Mouse (Mus musculus) right cerebral cortex, postnatal 10 days (tissue): ENCODE results near the gene Cdca4.
A peak's percentile ranks its signal among the peaks of the same experiment; 100 is the strongest.

Experiments used
- DNase-seq, 2 experiments: peaks; one replicate each; pipeline ENCODE4 v3.0.0; 2021; ENCODE audit warnings: low spot score in 2 of 2

The Cdca4 gene

DNA sequence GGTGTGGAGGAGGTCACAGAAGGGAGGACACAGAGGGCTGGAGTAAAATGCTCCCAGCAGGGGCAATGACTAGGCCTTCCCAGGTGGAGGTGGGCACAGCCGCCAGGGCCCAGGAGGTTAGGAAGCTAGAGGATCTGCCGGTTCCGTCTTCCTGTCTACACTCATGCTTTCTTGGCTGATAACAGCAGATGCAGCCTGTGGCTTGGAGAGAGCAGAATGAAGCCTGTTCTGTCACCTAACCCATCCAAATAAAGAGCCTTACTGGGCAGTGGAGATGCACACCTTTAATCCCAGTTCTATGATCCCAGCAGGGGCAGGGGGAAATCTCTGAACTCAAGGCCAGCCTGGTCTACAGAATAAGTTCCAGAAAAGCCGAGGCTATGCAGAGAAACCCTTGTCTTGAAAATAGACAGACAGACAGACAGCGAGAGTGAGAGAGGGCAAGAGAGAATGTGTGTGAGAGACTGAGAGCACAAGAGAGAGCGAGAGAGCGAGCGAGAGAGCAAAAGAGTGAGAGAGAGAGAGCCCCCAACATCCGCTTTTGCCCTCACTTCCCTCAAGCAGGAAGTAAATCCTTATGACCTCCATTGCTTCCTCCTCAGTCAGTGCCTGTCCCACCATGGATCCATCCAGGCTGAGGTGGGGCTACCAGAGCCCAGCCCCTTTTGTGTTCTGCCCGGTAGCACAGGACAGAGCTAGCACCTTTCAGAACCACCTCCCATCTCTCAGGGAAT lies 29.8 kb downstream of the Cdca4 start:
- DNase-seq = no peak

DNA sequence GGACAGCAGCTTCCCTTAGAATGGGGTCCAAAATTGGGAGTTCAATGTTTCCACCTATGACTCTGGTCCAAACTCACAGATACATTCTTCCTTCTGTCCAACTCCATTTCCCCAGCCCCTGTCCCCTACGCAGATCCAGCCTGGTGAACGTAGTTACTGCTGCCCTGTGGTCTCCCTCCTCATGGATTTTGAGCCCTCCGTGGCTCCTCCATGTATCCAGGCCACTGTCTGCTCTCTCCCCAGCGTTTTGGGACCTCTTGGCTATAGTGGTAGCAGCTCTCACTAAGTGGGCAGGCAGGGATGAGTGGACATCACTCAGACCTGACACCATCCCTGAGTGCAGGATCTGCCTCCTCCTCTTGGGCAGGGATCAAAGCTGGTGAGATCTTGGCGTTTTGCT lies 30.5 kb downstream of the Cdca4 start:
- no peak for DNase-seq

DNA sequence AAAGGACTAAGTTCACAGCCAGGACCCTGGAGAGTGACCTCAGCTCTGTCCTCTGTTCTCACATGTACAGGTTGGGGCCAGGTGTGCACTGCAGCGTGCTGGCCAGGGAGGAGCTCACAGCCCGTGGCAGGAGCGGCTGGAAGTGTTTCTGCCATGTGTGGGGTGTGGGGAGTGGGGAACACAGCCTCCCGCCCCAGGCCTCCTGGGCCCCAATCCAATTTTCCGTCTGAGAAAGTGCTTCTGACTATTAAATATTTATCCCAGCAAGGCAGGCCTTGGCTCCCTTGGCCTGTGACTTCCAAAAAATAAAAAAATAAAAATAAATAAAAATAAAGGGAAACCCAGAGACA lies 30.9 kb downstream of the Cdca4 start:
- no peak for DNase-seq

DNA sequence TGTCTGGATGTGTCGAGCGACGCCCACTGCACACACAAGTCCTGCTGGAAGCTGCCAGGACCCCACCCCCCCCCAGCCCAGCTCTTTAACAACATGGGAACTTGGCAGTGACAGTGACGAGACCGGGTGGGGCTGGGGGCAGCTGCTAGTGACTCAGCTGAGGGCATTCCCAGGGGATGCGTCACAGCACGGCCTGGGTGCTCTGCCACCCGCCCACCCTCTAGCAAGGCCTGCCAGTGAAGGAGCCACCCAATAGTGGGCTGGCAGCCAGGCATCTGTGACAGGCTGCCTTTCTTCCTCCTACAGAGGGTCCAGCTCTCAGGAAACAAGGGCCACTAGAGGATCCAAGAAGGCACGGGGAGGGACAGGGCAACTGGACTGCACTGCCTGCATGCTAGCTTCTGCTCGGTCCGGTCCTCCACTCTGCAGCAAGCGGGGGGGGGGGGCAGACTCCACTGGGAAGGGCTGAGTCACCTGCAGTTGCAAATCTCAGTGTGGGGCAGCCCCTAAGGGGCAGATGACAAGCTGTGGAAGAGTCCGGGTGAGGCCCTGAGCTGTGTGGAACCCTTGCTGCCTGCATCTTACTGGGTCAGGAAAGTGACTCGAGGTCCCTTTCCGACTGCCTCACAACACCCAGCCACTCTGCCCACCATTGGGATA lies 31.4 kb downstream of the Cdca4 start:
- peak; percentile 81 to 84 for DNase-seq

DNA sequence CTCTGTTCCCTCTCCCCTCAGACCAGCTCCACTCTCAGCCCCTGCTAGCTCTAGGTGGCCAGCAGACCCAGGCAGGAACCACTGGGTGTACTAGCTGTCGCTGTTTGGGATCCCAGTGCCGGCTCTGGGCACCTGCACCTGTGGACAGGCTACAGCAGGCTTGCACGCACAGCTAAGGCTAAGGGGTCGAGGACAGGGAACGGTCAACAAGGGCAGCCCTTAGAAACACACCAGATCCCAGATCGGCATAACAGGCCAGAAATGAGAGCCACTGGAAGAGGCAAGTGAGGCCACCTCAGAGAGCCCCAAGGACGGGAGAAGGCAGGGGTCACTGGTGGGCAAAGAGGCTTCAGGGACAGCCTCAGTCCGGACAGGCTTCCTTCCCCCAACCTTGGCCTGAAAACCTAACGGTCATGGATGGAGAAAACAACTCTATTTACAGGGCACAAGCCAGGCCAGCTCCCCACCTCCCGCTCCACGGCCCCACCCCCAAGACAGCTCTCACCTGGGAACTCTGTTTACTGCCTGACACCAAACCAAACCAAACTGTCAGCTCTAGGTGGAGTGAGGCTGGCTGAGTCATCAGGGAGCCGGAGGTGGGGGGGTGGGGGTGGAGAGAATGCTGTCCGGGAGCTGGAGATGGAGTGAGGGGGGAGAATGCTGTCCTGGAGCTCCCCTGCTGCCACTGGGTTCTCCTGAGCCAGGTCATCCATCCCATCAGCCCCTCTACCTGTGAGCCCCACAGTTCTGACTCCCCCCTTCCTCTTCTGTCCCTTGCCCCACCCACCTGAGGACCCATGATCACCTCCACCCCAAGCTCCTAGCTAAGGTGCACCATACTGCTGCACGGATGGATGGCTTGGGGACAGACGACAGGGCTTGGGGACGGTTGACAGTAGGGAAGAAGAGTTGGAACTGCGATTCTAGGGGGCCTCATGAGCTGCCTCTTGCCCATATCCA lies 32.4 kb downstream of the Cdca4 start:
- no peak for DNase-seq

DNA sequence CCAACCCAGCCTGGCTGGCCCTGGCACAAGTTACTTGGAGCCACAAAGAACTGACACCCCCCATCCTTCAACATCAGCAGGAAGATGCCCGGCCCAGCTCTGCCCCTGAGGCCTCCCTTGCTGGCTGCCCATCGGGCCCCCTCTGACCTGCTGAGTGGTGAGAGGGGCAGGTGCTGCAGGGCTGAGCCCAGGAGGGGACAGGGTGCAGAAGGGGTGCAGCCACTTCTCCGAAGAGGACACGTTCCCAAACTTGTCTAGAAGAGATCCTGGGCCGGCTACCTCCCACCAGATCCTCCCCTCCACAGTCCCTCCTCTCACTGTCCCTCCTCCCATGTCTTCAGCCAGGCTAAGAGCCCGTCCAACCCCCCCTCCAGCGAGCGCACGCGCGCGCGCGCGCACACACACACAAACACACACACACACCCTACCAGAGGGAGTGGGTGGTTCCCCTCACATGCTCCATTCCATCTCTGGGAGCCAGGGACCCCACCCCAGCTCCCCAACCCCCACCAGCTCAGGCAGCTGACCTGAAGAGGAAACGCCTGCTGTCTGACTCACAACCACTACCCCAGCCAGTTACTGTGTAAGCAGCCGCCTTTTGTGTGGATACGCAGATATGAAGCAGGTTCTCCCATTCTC lies 33.6 kb downstream of the Cdca4 start:
- DNase-seq = no peak

DNA sequence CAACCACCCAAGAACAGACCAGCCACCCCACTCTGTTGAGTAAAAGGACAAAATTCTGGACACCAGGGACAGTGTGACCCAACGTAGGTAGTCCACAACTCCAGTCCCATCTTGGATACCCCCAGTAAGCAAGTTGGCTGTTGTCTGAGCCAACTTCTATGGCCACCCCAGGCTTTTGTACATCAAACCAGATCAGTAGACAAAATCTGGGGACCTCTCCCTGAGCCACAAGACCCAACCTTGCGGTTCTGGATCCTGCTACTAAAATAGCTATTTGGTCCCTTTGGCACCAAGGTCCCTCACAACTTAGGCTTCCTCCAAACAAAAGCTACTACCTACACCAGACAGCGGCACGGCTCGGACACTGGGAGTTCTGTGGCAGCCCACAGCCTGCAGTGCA lies 34.2 kb downstream of the Cdca4 start:
- no peak for DNase-seq

DNA sequence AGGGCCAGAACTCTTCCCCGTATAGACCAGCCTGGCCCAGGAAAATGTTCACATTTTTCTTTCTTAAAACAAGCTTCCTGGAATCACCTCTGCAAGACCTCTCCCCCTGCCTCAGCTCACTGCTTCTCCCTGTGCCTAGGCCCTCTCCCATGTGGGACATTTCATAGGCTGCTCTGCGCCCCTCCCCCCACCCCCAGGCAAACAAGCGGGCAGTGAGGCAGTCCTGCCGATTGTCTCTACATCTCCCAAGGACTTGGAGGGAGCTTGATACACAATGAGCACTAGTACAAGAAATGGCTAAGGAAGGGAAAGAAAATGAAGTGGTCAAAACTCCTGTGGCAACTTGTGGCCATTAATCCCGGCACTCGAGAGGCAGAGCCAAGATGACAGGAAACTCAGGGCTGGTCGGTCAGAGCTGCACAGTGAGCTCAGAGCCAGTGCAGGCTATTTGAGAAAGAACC lies 34.8 kb downstream of the Cdca4 start:
- DNase-seq = no peak

DNA sequence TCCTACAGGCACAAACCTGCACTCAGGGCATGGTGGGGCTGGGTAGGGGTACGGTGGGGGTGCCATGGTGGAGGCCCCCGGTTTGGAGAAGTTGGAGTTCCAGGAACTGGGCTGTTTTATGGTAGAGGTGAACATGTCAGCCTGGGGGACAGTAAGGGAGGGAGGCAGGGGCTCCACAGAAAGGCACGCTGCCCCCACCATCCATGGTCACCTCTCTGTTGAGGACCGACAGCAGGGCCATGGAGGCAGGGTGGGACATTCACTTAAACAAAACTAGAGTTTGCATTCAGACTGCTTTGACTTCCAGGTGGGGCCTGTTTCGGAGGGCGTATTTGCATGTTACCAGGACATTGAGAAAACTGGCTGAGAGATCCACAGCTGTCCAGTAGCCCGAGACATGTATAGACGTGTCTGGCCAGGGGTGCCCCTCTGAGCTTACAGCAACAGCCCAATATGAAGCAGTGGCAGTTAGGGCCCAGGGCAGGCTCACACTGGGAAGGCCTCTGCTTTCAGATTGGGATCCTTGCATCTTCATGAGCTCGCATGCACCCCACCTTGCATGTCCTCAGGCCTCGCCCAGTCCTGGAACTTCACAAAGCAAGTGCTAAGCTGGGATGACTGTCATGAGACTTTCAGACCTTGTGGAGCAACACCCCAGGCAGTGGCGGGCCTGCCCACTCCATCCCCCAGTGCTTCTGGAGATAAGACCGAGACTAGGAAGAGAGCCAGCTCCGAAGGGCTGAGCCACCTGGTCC lies 35.4 kb downstream of the Cdca4 start:
- DNase-seq = no peak

DNA sequence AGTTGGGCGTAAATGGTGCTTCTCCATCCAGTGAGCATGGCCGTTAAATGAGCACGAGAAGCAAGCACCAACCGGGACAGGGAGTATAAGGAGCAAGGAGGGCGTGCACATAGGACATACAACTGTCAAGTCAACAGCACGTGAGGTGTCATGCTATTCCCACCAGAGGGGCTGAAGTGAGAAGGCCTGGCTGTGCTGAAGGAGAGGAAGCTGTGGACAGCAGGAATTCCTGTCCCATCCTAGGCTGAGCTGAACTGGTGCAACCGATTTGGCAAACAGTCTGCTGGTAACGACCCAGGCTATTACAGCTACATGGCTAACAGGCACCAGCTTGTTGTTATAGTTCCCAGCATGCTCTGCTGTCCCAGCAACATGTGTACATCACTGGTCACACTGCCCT lies 38.2 kb downstream of the Cdca4 start:
- DNase-seq = no peak

DNA sequence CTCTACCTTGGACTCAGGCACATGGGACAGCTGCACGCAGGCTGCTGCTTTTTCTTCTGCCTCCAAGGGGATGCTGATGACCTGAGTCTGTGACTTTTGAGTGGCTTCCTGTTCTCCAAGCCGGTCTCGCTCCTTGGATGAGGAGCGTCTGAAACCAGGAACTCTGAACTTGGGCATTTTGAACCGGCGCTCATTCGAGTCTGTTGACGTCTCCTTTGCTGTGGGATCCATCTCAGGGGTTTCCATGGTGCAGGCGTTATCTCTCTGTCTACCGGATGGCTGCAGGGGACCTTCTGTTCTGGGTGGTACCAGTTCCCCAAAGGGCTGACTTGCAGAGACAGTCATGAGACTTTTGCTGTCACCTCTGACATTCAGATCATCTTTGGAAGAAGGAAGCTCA lies 54.7 kb downstream of the Cdca4 start:
- no peak for DNase-seq

DNA sequence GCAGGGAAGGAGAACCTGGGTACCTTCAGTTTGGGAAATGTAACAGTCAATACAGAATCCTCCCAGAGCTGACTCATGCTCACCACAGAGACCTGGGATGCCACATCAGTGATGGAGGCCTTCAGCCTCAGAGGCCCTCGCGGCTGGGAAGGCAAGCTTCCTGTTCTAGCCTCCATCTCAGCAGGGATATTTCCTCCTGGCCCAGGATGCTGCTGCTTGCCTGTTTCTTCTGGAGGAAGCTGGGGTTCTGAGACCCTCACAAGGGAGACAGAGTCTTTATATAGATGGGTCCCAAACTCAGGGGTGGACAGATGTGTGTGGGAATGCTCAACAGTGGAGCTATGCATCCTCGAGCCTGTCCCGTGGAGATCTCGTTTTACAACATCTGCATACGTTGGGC lies 55.2 kb downstream of the Cdca4 start:
- DNase-seq = no peak

DNA sequence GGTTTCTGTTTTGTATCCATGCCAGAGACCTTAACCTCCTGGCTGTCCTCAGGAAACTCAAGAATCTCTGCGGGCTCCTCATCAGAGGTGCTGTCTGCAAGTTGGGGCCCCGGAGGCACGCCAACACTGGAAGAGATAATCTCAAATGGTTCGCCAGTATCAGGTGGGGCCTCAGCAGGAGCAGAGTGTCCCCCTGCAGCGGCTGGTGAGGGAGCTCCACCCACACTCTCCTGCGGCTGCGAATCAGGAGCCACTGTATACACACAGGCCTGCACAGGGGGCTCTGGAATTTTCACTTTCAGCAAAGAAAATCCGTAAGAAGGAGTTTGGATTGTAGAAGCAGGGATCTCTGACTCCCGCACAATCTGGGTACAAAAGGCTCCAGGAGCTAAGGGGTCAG lies 55.9 kb downstream of the Cdca4 start:
- no peak for DNase-seq

DNA sequence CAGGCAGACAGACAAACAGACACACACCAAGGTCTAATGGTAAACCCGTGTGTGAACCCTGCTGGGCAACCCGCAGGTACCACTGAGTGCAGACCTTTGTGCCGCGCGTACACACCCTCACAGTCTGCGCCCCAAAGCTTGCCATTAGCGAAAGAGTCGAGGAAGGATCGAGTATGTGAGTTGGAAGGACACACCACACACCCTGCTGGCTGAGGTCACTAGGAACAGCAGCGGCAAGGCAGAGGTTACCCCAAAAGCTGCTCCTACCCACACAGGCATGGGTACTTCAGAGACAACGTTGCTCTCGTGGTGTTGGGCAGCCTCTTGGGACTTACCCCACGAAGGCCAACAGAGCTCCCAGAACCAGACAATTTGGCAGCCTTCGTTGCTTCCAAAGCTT lies 56.9 kb downstream of the Cdca4 start:
- peak in 1 of 2 experiments; percentile 16 for DNase-seq

DNA sequence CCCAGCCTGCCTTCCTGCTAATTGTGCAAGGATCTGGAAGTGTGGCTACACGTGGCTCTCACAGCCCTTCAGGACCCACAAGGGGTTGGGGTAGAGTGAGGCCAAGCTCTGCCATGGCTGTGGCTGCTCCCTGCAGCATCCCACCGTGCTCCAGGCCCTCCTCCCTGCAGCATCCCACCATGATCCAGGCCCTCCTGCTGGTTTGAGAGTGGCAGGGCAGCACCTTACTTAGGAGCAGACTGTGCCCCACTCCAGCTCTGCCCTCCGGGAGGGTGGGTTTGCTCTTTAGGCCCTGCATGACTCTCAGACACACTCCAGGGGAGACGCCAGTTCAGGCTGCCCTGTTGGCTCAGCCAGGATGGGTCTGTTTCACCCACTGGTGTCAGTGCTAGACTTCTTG lies 58.8 kb downstream of the Cdca4 start:
- peak in 1 of 2 experiments; percentile 18 for DNase-seq
